Mouse (Mus musculus): Measurements from ENCODE around the gene Hydin.

DNA sequence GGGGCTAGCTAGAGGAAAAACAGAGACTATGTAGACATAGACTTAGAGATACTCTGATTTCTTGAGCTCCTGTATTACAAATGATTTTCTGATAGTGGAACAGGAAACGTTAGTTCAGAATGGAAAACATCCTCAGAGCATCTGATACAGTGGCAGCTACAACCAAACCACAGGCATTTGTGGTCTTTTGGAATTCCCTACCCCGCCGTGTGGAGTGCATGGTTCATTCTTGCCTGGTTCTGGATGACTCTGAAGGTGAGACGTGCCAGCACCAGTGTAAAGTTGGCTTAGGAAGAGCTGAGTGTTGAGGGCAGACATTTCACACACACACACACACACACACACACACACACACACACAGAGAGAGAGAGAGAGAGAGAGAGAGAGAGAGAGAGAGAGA is 12.8 kb upstream of the Hydin start:
- no peak for TF ChIP-seq POLR2A (IDR thresholded peaks at IDR 0.05; ENCODE audit: borderline replicate concordance, extremely low read depth, low read depth, low read length)
- TF ChIP-seq CTCF (IDR thresholded peaks at IDR 0.05; ENCODE audit: insufficient read depth, low read length), result no peak
